Mouse (Mus musculus): ENCODE measurements around the gene Nedd9. TPM values are rescaled to one million over a fixed set of nuclear protein-coding genes. Genes with fewer than 3 reads are reported as not detected.
A peak's percentile ranks its signal among the peaks of the same experiment; 100 is the strongest.

The Nedd9 gene
- polyA plus RNA-seq, 1 experiment from 2014 or later = 11.9 TPM

DNA sequence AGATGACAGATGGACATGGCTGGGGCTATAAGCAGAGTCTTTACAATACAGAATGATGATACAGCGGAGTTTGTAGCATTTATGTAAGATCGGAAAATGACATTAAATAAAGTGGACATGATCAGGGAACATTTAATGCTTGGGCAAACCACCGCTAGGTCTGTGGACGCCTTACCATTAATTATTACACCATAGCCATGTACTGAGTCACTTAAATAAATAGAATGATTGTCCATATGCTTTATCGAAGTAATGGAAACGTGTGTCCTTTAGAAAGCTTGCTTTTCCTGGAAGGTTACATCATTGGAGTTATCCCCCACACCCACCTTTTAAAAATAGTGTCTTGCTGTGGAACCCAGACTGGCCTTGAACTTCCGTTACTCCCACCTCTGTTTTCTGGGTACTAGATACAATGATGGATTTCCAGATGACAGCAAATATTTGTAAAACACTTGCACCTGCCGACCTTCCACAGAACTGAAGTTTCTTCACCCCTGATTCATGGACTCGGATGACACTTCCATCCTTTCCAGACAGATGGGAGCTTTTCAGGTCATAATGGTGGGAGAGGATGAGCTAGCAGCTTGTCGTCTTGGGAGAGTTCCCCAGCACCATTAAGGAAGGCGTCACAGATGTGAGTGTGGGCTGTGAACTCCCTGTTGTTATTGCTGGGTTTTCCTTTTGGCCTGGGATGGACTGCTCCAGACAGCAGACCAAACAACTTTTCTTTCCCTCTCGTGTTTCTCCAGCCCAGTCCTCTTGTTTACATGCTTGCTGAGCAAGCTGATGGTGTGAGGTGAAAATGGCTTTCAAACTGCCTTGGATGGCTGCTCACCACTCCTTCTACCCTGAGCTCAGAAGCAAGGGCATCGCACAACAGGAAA lies 76.7 kb downstream of the Nedd9 start:
- H3K9me3 ChIP-seq (ENCODE audit: control insufficient read depth, low read length) = no peaks in the 10 kb centered on the region
- no peaks in the 10 kb centered on the region for H3K36me3 ChIP-seq (ENCODE audit: control insufficient read depth, insufficient read depth, low read length)
- 84% methylated on average over 13 of the region's 13 CpGs for WGBS
- H3K4me2 ChIP-seq (ENCODE audit: low read length) = no peak overlapping the region
- ATAC-seq = no peak
- no peak overlapping the region for H3K27ac ChIP-seq (ENCODE audit: low read depth, low read length)
- H3K4me3 ChIP-seq (ENCODE audit: low read length) = no peak overlapping the region
- no peaks in the 10 kb centered on the region for H3K27me3 ChIP-seq (replicated peaks; ENCODE audit: control insufficient read depth, insufficient read depth, low read length)
- H3K4me1 ChIP-seq (ENCODE audit: control insufficient read depth, insufficient read depth, low read depth, low read length) = no peaks in the 10 kb centered on the region
- H3K9ac ChIP-seq (ENCODE audit: low read depth, low read length) = no peak overlapping the region

DNA sequence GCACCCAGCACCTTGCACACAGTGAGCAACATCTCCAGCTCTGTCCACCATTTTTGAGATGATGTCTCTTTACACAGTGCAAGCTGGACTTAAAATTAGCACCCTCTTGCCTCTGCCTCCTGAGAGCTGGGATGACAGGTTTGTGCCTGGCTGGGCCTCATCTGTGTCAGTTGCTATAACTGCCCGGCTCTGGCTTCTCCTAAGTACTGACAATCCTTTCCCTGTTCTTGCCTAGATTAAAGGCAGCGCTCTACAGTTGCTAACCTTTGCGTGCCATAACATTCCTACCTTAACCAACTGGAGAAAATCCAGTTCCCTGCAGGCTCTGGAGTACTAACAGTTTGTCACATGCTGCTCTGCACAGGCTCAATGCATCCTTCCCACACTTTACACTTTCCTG lies 77.9 kb downstream of the Nedd9 start:
- Histone ChIP-seq H3K36me3 (ENCODE audit: control insufficient read depth, insufficient read depth, low read length) (no peaks in the 10 kb centered on the region), H3K4me3 (ENCODE audit: low read length) (no peak overlapping the region), H3K4me2 (ENCODE audit: low read length) (no peak overlapping the region), H3K4me1 (ENCODE audit: control insufficient read depth, insufficient read depth, low read depth, low read length) (no peaks in the 10 kb centered on the region), H3K9ac (ENCODE audit: low read depth, low read length) (no peak overlapping the region), H3K9me3 (ENCODE audit: control insufficient read depth, low read length) (no peaks in the 10 kb centered on the region), H3K27me3 (replicated peaks; ENCODE audit: control insufficient read depth, insufficient read depth, low read length) (no peaks in the 10 kb centered on the region), H3K27ac (ENCODE audit: low read depth, low read length) (no peak overlapping the region)
- 92% methylated on average over 3 of the region's 3 CpGs for WGBS
- ATAC-seq = no peak

DNA sequence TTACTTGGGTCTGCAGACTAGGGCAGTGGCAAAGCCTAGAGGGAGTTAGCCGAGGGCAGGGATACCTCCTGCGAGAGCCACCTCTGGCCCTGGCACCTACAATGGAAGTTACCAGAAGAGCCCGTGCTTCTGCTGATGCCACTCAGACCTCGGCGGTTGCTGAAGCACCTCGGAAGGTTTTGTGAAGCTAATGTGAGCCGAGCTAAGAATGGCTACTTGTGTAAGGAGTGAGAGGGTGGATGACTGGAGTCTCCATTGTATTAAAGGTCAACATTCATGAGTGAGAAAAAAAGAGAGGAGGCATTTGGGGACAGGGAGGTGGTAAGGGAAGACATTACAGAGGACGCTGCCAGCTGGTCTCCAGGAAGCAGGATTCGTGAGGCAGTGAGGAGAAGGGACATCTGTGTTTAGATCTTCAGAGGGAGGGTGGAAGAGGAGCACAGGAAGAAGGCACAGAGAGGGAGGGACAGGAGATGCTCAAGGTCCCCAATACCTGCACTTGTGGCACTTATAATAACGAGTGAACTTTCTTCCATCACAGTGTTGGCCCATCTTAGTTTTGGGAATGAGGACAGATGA lies 78.7 kb downstream of the Nedd9 start:
- Histone ChIP-seq H3K4me2 (ENCODE audit: low read length) (no peak overlapping the region), H3K27me3 (replicated peaks; ENCODE audit: control insufficient read depth, insufficient read depth, low read length) (no peaks in the 10 kb centered on the region), H3K36me3 (ENCODE audit: control insufficient read depth, insufficient read depth, low read length) (no peaks in the 10 kb centered on the region), H3K4me3 (ENCODE audit: low read length) (no peak overlapping the region), H3K9ac (ENCODE audit: low read depth, low read length) (no peak overlapping the region), H3K9me3 (ENCODE audit: control insufficient read depth, low read length) (no peaks in the 10 kb centered on the region), H3K4me1 (ENCODE audit: control insufficient read depth, insufficient read depth, low read depth, low read length) (no peaks in the 10 kb centered on the region), H3K27ac (ENCODE audit: low read depth, low read length) (no peak overlapping the region)
- no peak for ATAC-seq
- 81% methylated on average over 10 of the region's 10 CpGs for WGBS

DNA sequence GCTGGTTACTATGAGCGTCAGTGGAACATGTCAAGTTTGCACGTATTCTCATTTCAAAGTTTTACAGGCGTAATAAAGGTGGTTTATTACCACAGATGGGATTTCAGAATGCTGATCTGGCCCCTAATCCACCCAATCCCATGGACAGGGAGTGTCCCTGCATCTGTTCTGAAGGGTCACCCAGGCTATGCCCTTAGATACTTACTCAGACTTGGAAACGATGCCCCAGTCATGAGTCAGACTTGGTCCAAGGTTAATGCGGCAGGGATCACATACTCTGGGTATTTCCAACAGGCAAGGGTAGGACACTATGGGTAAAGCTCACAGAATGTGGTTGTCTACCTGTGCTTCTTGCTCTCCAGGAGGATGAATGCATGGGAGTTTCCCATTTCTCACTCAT lies 82.2 kb downstream of the Nedd9 start:
- Histone ChIP-seq H3K36me3 (ENCODE audit: control insufficient read depth, insufficient read depth, low read length) (no peaks in the 10 kb centered on the region), H3K27ac (ENCODE audit: low read depth, low read length) (no peak overlapping the region), H3K9me3 (ENCODE audit: control insufficient read depth, low read length) (no peaks in the 10 kb centered on the region), H3K9ac (ENCODE audit: low read depth, low read length) (no peak overlapping the region), H3K4me3 (ENCODE audit: low read length) (no peak overlapping the region), H3K4me2 (ENCODE audit: low read length) (no peak overlapping the region), H3K4me1 (ENCODE audit: control insufficient read depth, insufficient read depth, low read depth, low read length) (no peaks in the 10 kb centered on the region), H3K27me3 (replicated peaks; ENCODE audit: control insufficient read depth, insufficient read depth, low read length) (no peaks in the 10 kb centered on the region)
- 94% methylated on average over 5 of the region's 5 CpGs for WGBS
- ATAC-seq = no peak

DNA sequence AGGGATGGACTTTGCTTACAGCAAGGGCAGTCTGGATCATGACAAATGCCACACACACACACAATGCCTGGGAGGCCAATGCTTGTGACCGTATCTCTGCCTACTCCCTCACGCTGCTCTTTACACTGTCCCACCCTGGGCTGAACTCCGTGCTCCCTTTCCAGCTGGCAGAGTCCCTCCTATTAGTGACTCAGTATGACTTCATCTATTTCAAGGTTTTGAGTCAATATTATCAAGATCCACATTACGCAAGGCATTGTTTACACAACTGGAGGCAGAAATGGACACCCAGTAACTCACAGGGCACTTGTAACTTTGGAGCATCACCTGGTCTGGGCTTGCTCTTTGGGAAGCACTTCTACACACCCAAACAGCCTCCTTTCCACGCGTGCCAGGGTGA lies 83.3 kb downstream of the Nedd9 start:
- Histone ChIP-seq H3K4me3 (ENCODE audit: low read length) (no peak overlapping the region), H3K9me3 (ENCODE audit: control insufficient read depth, low read length) (no peaks in the 10 kb centered on the region), H3K36me3 (ENCODE audit: control insufficient read depth, insufficient read depth, low read length) (no peaks in the 10 kb centered on the region), H3K4me1 (ENCODE audit: control insufficient read depth, insufficient read depth, low read depth, low read length) (no peaks in the 10 kb centered on the region), H3K9ac (ENCODE audit: low read depth, low read length) (no peak overlapping the region), H3K27me3 (replicated peaks; ENCODE audit: control insufficient read depth, insufficient read depth, low read length) (no peaks in the 10 kb centered on the region), H3K27ac (ENCODE audit: low read depth, low read length) (no peak overlapping the region), H3K4me2 (ENCODE audit: low read length) (no peak overlapping the region)
- ATAC-seq = no peak
- WGBS = 80% methylated on average over 6 of the region's 6 CpGs

DNA sequence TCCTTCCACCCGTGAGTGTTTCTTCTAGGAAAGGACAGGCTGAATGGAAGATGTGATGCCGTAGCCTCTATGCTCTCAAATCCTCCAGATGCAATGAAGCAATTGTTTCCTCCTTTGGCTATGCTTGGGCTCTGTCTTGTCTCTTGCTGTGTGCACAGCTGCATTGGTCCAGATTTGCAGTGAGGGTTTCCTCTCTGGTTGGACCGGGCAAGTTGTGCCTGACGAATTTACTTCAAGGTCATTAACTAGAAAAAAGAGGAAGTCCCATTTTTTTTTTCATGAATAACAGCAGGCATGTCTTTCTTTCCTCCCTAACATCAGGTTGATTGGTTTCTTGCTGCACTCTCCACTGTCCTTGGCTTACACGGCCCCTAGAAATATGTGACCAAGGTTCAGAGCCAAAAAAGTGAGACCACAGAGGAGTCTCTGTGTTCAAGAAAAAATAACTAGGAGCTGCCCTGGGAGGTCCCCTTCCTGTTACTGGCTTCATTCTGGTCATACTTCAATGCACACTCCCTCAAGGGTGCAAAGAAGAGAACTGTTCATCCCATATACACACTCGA lies 84.6 kb downstream of the Nedd9 start:
- no peaks in the 10 kb centered on the region for H3K4me1 ChIP-seq (ENCODE audit: control insufficient read depth, insufficient read depth, low read depth, low read length)
- no peak overlapping the region for H3K27ac ChIP-seq (ENCODE audit: low read depth, low read length)
- ATAC-seq = no peak
- no peaks in the 10 kb centered on the region for H3K9me3 ChIP-seq (ENCODE audit: control insufficient read depth, low read length)
- no peaks in the 10 kb centered on the region for H3K36me3 ChIP-seq (ENCODE audit: control insufficient read depth, insufficient read depth, low read length)
- H3K9ac ChIP-seq (ENCODE audit: low read depth, low read length) = no peak overlapping the region
- 34% methylated on average over 6 of the region's 6 CpGs for WGBS
- H3K4me3 ChIP-seq (ENCODE audit: low read length) = no peak overlapping the region
- H3K4me2 ChIP-seq (ENCODE audit: low read length) = no peak overlapping the region
- no peaks in the 10 kb centered on the region for H3K27me3 ChIP-seq (replicated peaks; ENCODE audit: control insufficient read depth, insufficient read depth, low read length)

DNA sequence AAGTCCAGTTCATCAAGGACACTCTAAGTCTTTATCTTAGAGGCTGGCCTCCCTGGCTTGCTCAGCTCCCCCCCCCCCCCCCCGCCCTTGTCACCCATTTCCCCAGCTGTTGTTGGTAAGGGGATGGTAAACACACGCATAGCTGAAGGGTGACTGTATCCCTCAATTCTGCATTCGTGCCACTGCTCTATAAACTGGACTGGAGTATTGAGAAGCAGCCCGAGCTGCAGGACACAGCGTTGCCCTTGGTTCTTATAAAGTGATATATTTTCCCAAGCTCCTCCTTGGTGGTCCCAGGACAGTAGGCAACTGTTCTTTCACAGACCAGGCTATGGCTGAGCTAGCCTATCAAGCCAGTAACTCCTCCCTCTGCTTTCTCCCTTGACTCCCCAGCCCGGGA lies 85.4 kb downstream of the Nedd9 start:
- no peaks in the 10 kb centered on the region for H3K27me3 ChIP-seq (replicated peaks; ENCODE audit: control insufficient read depth, insufficient read depth, low read length)
- ATAC-seq = peak; percentile 75
- no peak overlapping the region for H3K9ac ChIP-seq (ENCODE audit: low read depth, low read length)
- H3K36me3 ChIP-seq (ENCODE audit: control insufficient read depth, insufficient read depth, low read length) = no peaks in the 10 kb centered on the region
- H3K4me1 ChIP-seq (ENCODE audit: control insufficient read depth, insufficient read depth, low read depth, low read length) = no peaks in the 10 kb centered on the region
- no peak overlapping the region for H3K27ac ChIP-seq (ENCODE audit: low read depth, low read length)
- WGBS = 48% methylated on average over 6 of the region's 6 CpGs
- no peak overlapping the region for H3K4me2 ChIP-seq (ENCODE audit: low read length)
- no peak overlapping the region for H3K4me3 ChIP-seq (ENCODE audit: low read length)
- H3K9me3 ChIP-seq (ENCODE audit: control insufficient read depth, low read length) = no peaks in the 10 kb centered on the region

DNA sequence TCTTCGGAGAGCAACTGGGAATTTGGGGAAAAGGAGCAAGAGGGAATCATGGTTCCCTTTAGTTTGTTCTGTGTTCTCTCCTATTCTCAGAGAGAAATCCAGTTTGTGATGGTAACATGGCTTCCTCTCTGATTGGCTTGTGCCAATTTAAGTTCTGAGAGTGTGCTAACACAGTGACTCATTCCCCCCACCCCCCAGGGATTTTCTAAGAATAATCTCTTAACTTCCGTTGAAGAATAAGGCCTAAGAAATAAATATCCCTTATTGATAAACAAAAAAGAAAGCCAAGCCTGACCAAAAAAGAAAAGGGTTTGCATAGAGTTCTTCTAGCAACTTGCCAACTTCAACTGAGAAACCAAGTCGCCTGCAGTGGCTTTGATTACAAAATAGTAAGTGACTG lies 86.9 kb downstream of the Nedd9 start:
- ATAC-seq = no peak
- Histone ChIP-seq H3K27me3 (replicated peaks; ENCODE audit: control insufficient read depth, insufficient read depth, low read length) (no peaks in the 10 kb centered on the region), H3K9ac (ENCODE audit: low read depth, low read length) (no peak overlapping the region), H3K4me1 (ENCODE audit: control insufficient read depth, insufficient read depth, low read depth, low read length) (no peaks in the 10 kb centered on the region), H3K4me3 (ENCODE audit: low read length) (no peak overlapping the region), H3K4me2 (ENCODE audit: low read length) (no peak overlapping the region), H3K27ac (ENCODE audit: low read depth, low read length) (no peak overlapping the region), H3K9me3 (ENCODE audit: control insufficient read depth, low read length) (no peaks in the 10 kb centered on the region), H3K36me3 (ENCODE audit: control insufficient read depth, insufficient read depth, low read length) (no peaks in the 10 kb centered on the region)
- WGBS = 71% methylated on average over 3 of the region's 3 CpGs

DNA sequence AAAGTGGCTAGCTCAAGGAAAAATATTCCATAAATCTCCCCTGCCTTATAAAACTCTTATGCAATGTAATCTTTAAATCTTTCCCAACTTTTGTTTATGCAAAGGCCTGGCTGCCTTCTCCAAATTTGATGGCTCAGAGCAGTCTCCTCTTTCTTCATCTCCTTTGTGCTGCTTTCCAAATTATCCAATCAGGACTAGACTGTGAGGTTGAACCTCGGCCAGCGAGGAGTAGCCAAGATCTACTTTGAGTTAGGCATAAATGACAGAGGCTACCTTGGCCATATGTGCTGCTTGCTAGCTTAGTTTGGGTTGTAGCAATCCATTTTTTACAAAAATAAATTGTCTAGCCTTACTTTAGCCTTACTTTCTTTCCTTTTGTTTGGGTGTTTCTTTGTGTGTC lies 95.0 kb downstream of the Nedd9 start:
- H3K9me3 ChIP-seq (ENCODE audit: control insufficient read depth, low read length) = no peaks in the 10 kb centered on the region
- no peak overlapping the region for H3K9ac ChIP-seq (ENCODE audit: low read depth, low read length)
- 96% methylated on average over 2 of the region's 2 CpGs for WGBS
- H3K4me1 ChIP-seq (ENCODE audit: control insufficient read depth, insufficient read depth, low read depth, low read length) = no peaks in the 10 kb centered on the region
- no peak for ATAC-seq
- H3K27ac ChIP-seq (ENCODE audit: low read depth, low read length) = no peak overlapping the region
- H3K4me2 ChIP-seq (ENCODE audit: low read length) = no peak overlapping the region
- no peaks in the 10 kb centered on the region for H3K27me3 ChIP-seq (replicated peaks; ENCODE audit: control insufficient read depth, insufficient read depth, low read length)
- no peaks in the 10 kb centered on the region for H3K36me3 ChIP-seq (ENCODE audit: control insufficient read depth, insufficient read depth, low read length)
- no peak overlapping the region for H3K4me3 ChIP-seq (ENCODE audit: low read length)

Measured in hindbrain, embryonic 16.5 days (tissue).